Mouse (Mus musculus) ovary, adult 18-20 months (tissue): ENCODE data around the gene Lcp1.
"Not testable (repeated sequence)": the region's sequence is repeated elsewhere in the genome, so short reads cannot be mapped to it uniquely, and the experiment has no call there.

ENCODE experiments used
- DNase-seq: peaks from one replicate; pipeline ENCODE4 v3.0.0; 2022; ENCODE audit warnings: low spot score, mixed read lengths

Lcp1 gene

GRCm38 (mm10) chr14:75130501-75131318, at the start of gene Lcp1, which contains the start of gene Lrrc63:
Gene Lcp1, plus strand, starts transcription at chr14:75131101.
Gene Lrrc63, minus strand, starts transcription at chr14:75130881.
- DNase-seq = peak; percentile 52

- no peak for DNase-seq
These were observed 27.9 kb upstream of the Lcp1 start for GRCm38 (mm10) chr14:75102956-75103355.

- no peak for DNase-seq
These were observed 9.2 kb upstream of the Lcp1 start for GRCm38 (mm10) chr14:75121658-75122057.

GRCm38 (mm10) chr14:75131324-75131935, 529 bp downstream of the Lcp1 start:
- no peak for DNase-seq

GRCm38 (mm10) chr14:75136119-75136966, 5.4 kb downstream of the Lcp1 start:
- DNase-seq = no peak

- no peak for DNase-seq
These were observed 7.6 kb downstream of the Lcp1 start for GRCm38 (mm10) chr14:75138503-75138902.

GRCm38 (mm10) chr14:75139225-75139624, 8.3 kb downstream of the Lcp1 start:
- DNase-seq = no peak

- not testable (repeated sequence) for DNase-seq
These were observed 16.8 kb downstream of the Lcp1 start for GRCm38 (mm10) chr14:75147706-75148105.

GRCm38 (mm10) chr14:75148229-75148628, 17.3 kb downstream of the Lcp1 start:
- DNase-seq = no peak

GRCm38 (mm10) chr14:75150653-75151052, 19.8 kb downstream of the Lcp1 start:
- DNase-seq = no peak

- DNase-seq = no peak
These were observed 20.2 kb downstream of the Lcp1 start for GRCm38 (mm10) chr14:75151146-75151545.

- DNase-seq = peak; percentile 24
These were observed 23.6 kb downstream of the Lcp1 start for GRCm38 (mm10) chr14:75154481-75154880.

- DNase-seq = no peak
These were observed 28.5 kb downstream of the Lcp1 start for GRCm38 (mm10) chr14:75159375-75159774.

GRCm38 (mm10) chr14:75163866-75164265, 33.0 kb downstream of the Lcp1 start:
- DNase-seq = no peak

- DNase-seq = no peak
These were observed 33.4 kb downstream of the Lcp1 start for GRCm38 (mm10) chr14:75164345-75164744.

- DNase-seq = no peak
These were observed 34.8 kb downstream of the Lcp1 start for GRCm38 (mm10) chr14:75165574-75166131.

GRCm38 (mm10) chr14:75168501-75168900, 37.6 kb downstream of the Lcp1 start:
- DNase-seq = no peak

- no peak for DNase-seq
These were observed 39.6 kb downstream of the Lcp1 start for GRCm38 (mm10) chr14:75170546-75170945.

- DNase-seq = no peak
These were observed 43.4 kb downstream of the Lcp1 start for GRCm38 (mm10) chr14:75174296-75174695.

- DNase-seq = no peak
These were observed 44.0 kb downstream of the Lcp1 start for GRCm38 (mm10) chr14:75174731-75175555.

- no peak for DNase-seq
These were observed 44.9 kb downstream of the Lcp1 start for GRCm38 (mm10) chr14:75175781-75176180.
